Mouse (Mus musculus): ENCODE results near the gene Trappc3.

Gene Trappc3

DNA sequence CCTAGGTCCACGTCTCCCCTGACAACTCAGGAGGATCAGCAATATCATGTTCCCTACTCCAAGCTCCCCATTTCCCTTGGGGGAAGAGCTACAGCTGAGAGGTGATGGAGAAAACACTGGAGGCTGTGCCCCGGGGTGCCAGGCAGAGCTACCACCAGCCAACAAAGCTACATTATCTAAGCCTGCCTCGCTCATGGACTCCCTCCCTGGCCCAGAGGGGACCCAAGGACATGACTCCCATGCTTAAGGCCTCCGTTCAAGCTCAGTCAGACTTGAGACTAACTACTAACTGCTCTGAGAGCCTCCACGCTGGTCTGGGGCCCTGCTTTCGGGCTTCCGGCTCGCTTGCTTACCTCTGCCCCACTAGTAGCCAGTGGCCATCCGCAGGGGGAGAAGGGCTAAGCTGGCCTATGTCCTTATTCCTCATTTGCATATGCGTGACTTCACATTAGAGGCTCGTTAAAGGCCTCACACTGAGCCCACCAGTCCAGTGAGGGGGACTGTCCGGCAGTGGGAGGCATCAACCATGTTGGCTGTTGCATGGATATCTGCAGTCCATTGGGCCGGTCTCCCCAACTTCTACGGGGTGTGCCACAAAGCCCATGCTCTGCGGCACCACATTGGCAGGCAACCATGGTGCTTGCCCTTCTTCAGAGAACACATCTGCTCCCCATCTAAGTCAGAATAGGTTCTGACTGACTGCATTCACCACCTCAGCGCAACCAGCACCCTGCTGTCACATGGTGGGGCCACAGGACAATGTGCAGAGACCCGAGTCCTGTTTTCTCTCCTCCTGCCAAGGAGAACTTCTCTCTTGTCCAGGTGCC is 9.5 kb upstream of the Trappc3 start:
- no peak for DNase-seq

DNA sequence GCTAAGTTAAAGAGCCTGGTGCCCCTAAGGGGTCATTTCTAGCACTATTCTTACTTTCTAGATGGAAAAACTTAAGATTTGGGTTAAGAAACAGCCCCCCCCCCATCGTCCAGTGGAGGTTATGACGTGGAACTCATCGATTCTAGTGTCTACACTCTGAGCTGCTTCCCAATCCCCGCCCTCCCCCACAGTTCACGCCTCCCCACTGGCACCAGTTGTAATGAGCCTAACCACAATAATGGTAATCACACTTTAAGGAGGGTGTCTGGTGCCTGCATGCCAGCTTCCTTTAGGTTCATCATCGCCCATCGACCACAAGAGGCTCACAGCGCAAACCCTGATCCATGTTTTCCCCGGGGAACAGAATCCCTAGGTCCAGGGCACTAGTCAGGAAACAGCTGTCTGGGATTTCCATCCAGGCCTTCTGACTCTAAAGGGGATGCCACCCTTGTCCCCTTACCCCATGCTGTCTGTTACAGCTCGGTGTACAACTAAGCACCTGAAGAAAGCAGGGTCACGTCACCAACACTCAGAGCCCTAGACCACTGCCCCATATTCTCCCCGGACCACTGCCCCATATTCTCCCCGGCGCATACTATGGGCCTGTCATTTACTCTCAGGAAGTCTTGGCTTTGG is 8.4 kb upstream of the Trappc3 start:
- DNase-seq = peak; percentile 34

DNA sequence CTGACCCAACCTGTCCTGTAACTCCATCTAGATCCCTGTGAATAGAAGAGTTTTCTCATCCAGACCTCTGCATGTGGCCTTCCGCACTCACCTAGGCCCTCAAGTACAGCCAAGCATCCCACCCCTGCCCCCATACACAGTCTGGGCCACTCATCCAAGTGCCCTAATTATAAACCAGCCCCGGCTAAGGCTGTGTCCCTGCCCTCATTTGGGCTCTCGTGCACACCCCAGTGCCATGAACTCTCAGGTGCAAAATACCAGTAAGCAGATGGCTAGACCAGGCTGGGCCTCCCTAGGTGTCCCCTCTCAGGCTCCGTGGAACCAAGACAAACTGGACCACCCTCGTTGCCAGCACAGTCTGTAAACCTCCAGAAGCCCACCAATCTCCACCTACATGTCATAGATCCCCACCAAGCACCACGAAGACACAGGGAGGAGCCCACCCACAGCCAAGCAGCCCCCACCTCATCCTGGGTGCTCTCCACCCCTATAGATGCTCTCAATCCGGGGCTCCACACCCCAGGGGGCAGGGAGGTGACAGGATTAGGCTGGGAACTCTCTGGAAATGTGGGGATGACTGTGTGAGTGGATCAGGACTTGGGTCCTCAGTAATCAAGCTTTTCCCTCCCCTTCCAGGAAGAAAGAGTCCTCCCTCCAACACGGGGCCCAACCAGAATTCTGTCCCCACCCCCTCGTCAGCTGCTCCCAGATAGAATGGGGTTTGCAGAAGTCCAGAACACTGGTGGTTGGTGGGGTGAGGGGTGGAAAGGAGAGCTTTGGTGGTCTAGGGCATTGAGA is 7.6 kb upstream of the Trappc3 start:
- peak; percentile 63 for DNase-seq

DNA sequence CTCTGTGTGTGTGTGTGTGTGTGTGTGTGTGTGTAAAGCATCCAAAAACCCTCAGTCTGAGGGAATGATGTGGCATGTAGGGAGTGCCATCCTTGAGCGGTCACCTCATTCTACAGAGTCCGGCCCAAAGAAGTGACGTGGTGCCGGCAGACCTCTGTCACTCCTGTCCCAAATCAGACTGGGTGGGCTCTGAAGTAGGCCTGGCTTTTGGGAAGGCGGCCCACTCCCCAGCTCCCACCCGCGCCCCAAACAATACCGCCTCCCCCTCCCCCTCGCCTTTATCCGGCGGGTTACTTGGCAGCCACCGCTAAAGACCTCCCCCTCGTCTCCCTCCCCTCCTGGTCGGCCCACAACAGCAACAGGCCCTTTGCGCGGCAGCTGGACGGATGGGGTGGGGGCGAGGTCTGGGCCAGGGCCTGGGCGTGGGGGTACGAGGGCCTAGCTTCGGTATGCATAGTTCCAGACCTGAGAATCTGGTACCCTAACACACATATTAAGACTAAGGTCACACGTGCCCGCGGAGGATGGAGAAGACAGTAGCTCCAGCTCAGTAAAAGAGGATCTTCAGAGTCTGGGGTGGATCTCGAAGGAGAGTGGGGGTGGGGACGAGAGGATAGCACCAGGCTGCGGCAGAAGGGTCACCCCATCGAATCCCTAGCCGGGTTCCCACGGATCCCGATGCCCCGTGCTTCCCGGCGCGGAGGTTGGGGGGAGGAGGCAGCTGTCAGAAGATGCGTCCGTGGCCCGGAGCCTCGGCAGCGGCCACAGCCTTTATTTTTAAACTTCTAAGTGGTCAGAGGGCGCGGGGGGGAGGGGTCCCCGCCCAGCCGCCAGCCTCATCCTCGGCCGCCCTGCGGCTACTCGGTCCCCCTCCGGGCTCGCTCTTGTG is 6.8 kb upstream of the Trappc3 start:
- peak; percentile 61 for DNase-seq

DNA sequence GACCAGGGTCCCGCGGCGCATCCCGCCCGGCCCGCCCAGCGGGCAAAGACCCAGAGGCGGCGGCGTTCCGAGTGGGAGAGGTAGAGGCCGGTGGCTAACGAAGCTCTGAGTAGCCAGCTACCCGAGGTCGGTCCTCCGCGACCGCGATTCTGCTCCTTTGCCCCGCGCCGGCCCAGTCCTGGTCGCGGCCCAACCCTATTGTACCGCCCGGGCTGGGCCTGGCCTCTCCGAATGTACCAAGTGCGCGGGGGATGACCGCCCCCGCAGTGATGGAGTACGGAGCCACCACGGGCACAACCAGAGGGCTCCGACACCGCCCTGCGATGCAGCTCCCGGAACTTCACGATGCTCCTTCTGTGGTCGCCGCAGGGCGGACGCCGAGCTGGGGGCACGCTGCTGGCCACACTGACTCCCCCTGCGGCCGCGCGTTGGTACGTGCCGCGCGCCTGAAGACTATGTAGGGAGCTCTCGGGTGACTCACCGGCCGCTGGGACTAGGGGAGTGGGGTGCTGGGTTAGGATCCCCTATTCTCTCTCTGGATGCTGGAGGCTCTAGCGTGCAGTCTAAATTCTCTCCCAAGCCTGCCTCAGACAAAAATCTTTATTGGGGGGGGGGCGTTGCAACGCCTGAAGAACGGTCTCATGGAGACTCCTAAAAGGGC is 5.9 kb upstream of the Trappc3 start, which contains the start of gene Map7d1:
TSS of gene Map7d1 (minus strand) at position 213 of the 661 bp plus-strand sequence.
- peak; percentile 90 for DNase-seq

DNA sequence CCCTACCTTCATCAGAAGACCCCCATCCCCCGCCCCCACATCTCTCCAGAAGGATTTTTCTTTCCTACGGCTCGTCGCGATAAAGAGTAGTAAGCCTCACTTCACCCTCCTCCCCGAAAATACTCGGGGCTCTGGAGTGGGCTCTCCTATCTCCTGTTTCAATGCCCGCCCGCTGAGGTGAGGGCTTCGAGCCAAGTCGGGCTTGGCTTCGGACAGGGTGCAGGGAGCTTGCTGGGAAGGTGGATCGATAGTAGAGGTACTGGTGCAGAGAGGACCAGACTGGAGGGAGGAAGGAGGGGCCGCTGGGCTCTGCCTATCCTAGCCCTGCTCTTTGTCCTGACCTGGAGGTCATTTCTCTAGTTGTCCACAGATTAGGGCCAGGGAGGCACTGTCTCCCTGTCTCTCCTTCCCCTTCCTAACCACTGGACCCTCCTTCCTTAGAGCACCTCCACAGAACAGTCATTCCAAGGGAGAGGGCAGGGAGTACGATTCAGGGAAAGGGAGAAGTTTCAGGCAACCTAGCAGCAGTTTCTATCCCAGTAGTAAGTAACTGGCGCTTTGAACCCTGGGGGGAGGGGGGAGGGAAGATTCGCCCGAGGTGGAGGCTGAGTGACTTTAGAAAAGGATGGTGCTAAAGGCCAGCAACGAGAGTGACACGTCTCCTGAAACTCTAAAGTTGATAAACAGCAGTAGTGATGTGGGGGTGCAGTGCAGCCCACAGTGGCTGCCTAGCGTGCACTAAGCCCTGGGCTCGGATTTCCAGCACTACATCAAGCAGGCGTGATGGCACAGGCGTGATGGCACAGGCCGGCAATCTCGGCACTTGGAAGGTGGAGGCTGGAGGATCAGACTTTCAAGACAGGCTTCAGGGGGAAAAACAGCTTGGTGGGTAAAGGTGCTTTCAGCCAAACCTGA is 4.9 kb upstream of the Trappc3 start:
- peak; percentile 75 for DNase-seq

DNA sequence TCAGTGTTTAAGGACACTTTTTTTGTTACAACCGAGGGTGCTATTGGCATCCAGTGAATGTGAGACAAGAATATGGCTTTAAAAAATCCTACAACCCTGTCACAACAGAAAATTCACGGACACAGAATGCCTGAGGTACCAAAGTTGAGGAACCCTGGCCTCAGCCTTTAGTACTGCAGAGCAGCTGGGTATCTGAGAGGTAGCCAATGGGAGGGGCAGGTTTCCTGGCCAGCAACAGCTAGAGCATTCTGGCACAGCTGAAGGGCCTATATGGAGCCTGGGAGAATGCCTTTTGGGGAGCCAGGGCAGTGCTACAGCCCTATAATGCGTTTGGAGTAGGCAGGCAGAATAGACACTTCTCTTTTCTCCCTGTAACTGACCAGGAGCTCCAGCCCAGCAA is 3.1 kb upstream of the Trappc3 start:
- DNase-seq = peak; percentile 37

DNA sequence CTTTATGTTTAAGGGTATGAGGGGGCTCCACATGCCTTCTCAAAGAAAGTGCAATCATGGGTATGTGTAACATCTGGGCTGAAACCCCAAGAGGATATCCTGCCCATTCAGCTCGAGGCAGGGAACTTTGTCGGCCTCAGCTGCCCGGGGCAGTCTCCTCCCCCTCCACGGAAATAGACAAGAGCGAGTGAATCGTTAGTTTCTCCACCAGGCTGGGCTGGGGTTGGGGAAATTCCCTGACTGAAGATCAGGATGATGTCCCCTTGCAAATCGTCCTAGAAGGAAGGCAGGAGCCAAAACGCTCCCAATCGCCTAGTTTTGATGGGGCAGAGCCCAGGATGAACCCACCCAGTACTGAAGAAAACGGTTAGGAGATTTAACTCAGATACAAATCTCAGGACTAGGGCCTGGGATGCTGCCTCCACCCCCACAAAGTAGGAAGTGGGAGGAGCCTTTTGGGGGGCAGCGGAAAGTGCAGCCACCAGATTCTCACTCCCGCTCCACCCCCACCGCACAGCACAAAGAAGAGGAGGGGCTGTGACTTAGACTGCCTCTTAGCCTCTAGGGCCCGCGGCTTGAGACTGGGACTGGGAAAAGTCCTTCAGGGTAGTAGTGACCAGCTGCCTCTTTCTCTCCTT is 2.5 kb upstream of the Trappc3 start:
- no peak for DNase-seq

DNA sequence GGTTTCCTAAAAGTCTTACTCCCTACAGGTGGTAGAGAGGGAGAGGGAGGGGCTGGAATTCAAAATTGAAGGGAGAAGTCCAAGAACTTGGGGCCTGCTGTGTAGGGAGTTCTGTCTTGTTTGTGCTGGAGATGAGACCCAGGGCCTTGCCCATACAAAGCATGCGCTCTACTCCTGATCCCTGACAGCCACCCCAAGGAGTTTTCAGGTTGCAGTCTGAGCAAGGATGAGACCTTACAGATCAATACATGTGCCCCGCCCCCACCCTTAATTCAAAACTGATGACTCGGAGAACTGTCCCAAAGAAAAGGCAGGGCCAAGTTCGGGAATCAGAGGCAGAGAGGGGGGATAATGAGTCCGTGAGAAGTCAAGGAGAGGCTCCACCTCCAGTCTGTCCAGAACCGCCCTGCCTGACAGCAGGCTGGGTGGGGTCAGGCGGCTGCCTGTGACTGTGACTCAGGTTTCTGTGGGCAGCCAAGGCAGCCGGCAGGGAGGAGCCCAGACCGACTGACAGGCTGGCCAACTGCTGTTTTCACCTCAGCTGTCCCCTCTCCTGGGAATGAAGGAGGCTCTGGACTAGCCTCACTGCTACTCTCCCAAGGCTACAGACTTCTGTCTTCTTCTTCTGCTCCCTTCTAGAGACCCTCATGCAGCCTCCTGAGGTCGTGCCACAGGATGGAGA is 1.5 kb upstream of the Trappc3 start:
- DNase-seq = no peak

DNA sequence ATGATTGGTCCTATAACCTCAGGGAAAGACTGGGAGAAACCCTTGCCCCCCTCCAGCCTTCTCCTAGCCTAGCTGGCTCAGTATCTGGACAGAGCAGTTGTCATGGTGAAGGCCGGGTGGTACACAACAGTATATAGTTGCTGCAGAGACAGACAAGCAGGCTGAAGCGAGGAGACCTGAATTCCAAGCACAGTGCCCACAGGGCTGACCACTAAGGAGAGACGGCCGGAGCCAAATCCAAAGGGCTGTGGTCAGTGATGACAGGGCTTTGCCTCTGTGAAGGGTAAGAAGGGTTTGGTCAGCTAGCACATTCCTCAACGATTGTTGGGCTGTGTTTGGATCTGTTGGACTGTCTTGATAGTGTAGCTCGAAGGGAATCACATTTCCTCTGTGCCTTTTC is 859 bp upstream of the Trappc3 start:
- DNase-seq = no peak

DNA sequence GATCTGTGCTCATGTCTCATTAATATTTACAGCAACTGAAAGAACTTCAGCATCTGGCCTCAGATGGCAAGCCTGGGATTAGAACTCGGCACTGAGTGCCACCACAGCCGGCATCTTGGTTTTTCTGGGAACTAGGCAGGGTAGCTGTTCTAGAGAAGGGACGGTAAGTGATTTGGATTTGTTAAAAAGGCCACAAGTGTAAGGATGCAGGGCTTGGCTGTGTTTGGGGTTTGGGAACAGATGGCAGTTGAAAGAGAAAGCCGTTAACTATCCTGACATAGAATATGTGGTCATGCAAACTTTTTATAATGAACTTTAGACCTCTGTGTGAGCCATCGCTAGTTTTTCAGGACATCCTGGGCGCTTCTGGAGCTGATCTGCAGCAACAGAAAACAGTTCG is 450 bp upstream of the Trappc3 start:
- DNase-seq = no peak

DNA sequence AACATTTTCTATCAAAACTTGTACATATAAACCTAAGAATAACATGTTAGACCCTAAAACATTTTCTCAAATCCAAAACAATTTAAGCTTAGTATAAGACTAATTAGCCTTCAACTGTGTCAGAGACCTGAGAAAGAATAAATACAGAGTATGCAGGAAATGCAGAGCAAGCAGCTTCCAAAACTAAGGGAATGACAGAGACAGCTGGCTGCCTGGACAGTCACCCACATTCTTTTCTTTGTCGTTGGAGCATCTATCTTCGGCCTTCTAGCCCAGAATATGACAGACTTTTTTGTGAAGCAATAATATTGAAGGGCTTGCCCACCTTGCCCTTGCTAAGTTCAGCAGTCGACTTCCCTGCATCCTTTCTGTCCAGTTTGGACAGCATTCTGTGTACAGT is 7.2 kb downstream of the Trappc3 start:
- no peak for DNase-seq

DNA sequence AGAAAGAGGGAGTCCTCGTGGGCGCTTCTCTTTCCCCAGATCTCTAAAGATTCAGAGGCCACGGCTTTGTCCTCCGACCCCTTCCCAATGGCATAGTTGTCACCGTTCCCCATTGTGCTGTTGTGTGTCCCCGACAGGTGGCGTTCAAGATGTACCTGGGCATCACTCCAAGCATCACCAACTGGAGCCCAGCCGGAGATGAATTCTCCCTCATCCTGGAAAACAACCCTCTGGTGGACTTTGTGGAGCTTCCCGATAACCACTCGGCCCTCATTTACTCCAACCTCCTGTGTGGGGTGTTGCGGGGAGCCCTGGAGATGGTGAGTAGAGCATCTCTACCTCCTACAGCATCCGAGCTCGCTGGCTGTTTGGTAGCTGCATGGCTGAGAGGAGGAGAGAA is 11.6 kb downstream of the Trappc3 start:
- peak; percentile 88 for DNase-seq

DNA sequence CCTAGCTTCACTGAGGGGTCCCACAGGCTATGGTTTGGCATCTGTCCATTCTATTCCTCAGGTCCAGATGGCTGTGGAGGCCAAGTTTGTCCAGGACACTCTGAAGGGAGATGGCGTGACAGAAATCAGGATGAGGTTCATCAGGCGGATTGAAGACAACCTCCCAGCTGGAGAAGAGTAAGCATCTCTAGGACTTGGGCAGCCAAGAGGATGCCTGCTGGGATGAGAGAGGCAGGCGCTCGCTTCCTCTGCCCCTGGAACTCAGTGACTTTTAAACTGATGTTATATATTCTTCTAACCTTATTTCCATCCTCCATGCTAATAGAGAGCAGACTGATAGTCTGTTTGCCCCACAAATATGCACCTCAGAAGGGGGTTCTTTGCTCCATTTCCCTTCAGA is 13.0 kb downstream of the Trappc3 start:
- DNase-seq = peak; percentile 48

DNA sequence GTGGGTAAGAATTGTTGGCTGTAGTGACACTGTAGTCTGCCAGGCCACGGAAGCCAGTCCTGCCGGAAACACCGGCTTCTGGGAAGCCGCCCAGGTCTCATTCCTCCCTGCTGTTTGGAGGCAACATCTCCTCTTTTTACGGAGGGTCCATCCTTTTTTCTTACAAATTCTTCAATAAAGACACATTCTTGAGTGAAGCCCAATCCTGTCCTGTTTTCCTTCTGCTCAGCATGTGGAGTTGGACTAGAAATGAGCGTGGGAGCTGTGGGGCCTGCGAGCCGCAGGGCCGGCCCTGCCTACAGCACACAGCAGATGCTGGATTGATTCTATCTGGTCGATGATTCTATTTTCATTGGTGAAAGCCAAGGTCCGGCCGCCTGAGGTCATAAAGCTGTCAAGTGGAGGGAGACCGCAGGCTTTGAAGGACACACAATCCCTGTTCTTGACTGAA is 13.6 kb downstream of the Trappc3 start:
- DNase-seq = peak; percentile 68

DNA sequence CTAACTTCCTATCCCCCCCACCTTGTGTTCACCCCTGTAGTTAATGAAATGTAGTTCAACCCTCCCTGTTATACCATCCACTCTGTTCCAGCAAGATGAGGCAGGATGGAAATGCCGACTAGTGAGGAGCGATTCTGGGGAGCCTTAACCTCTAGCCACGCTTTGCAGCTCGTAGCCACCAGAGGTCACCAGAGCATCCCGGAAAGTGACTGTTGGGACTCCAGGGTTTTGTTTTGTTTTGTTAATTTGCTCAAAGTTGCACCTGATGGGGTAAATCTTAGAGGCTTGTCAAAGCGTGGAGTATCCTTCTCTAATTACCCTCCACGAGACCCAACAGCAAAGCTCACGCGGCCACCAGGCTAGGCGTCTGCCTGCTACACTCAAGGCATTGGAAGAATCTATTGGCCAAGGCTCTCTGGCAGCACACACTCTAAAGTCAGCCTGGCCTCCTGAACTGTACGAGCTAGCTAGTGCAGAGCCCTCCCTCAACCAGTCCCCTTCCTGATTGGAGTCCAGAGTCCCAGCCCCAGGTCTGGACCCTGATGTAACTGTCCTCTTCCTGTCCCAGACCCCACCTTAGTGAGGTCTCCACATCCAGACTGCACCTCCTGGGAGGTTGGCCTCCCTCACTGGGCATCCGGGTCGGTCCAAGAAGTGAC is 15.9 kb downstream of the Trappc3 start:
- peak; percentile 61 for DNase-seq

DNA sequence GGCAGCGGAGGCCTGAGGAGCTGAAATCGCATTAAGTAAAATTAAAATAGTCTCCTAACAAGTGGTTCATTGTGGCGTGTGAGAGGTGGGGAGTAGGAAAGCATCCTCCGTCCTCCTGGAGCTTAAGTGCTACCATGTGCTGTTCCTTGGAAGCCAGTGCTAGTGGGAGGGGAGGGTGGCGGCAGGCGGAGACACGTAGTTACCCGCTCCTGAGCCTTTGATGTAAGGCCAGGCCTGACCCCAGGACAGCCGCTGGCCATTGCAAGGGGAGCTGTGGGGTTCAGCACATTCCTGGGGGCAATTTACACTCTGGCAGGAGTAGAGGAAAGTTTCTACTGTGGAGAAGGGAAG is 16.4 kb downstream of the Trappc3 start:
- DNase-seq = no peak

DNA sequence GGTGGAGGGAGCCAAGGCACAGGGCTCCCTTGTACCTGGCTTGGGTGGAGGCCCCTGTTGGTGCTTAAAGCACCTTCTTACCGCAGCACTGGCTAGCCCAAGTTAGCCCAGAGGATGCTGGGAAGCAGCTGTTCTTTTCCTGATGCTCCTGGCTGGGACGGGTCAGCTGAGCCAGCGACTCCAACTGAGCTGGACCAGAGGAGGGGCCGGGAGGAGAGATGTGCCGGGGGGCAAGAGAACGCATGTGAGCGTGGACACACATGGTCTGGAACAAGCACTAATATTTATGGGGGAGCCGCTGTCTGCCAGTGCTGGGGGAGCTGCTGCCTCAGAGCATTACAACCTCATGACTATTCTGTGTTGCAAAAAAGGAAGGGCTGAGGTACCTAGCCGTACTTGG is 16.8 kb downstream of the Trappc3 start:
- no peak for DNase-seq

DNA sequence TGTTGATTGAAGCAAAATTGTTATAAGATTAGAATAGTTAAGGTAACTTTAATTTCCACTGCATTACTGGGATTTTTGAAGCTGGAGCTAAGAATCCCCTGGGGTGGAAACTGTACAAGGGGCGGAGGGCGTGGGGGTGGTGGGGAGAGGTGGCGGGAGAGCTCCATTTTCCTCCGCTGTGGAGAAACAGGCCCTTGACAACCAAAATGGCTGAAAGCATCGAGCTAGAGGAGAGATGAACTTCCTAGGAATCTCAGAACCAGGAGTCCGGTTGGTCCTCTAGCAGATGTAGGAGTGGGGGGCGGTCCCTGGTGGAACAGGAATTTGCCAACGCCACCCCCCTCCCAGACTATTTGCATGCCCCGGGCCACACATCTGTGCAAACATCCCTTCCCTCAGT is 19.6 kb downstream of the Trappc3 start:
- DNase-seq = no peak

Data from cerebellum, adult 11 months (tissue).